Mouse (Mus musculus): ENCODE results near the gene Brms1. TPM values are rescaled to one million over a fixed set of nuclear protein-coding genes. Genes with fewer than 3 reads are reported as not detected.
"Not testable (repeated sequence)": the region's sequence is repeated elsewhere in the genome, so short reads cannot be mapped to it uniquely, and the experiment has no call there.

Gene Brms1
- 44.0 and 51.6 TPM in 2 replicates for polyA plus RNA-seq (2015; fragmentation: Nextera tagmentation; extraction: Ambion mirVana)

- no peaks in the 10 kb centered on the region for H3K9me3 ChIP-seq (replicated peaks)
- ATAC-seq (replicated peaks; ENCODE audit: low FRiP score): peak; percentile 64
- peak within 1 kb of the TSS; percentile 88 for H3K4me2 ChIP-seq
- no peaks in the 10 kb centered on the region for H3K27me3 ChIP-seq
- 7% methylated on average over 40 of the region's 40 CpGs for WGBS
- H3K27ac ChIP-seq: peak within 1 kb of the TSS; percentile 81
- peaks cover 34% of the 10 kb centered on the region for H3K4me1 ChIP-seq
- H3K4me3 ChIP-seq (replicated peaks): peak within 1 kb of the TSS; percentile 94
- H3K9ac ChIP-seq: peak within 1 kb of the TSS; percentile 78
- peaks cover 26% of the 10 kb centered on the region for H3K36me3 ChIP-seq
Measured at GRCm38 (mm10) chr19:5040862-5041523, at the start of gene Brms1. TSS of gene Brms1 (plus strand) at chr19:5041354.

GRCm38 (mm10) chr19:4992371-4992770 is 48.8 kb upstream of the Brms1 start:
- peaks cover 78% of the 10 kb centered on the region for H3K27me3 ChIP-seq
- no peaks in the 10 kb centered on the region for H3K36me3 ChIP-seq
- H3K4me1 ChIP-seq: peaks cover 3% of the 10 kb centered on the region
- H3K9me3 ChIP-seq (replicated peaks): no peaks in the 10 kb centered on the region
- no peak overlapping the region for H3K27ac ChIP-seq
- no peak overlapping the region for H3K4me3 ChIP-seq (replicated peaks)
- no peak overlapping the region for H3K4me2 ChIP-seq
- H3K9ac ChIP-seq: no peak overlapping the region
- WGBS: 14% methylated on average over 8 of the region's 8 CpGs
- no peak for ATAC-seq (replicated peaks; ENCODE audit: low FRiP score)

- H3K4me3 ChIP-seq (replicated peaks): no peak overlapping the region
- H3K27me3 ChIP-seq: peaks cover 78% of the 10 kb centered on the region
- no peaks in the 10 kb centered on the region for H3K9me3 ChIP-seq (replicated peaks)
- no peak overlapping the region for H3K9ac ChIP-seq
- 5% methylated on average over 9 of the region's 9 CpGs for WGBS
- peaks cover 3% of the 10 kb centered on the region for H3K4me1 ChIP-seq
- no peak overlapping the region for H3K27ac ChIP-seq
- ATAC-seq (replicated peaks; ENCODE audit: low FRiP score): no peak
- no peaks in the 10 kb centered on the region for H3K36me3 ChIP-seq
- H3K4me2 ChIP-seq: no peak overlapping the region
Measured at GRCm38 (mm10) chr19:4992904-4993303, 48.2 kb upstream of the Brms1 start.

- H3K4me1 ChIP-seq: peaks cover 3% of the 10 kb centered on the region
- no peak overlapping the region for H3K27ac ChIP-seq
- no peaks in the 10 kb centered on the region for H3K9me3 ChIP-seq (replicated peaks)
- H3K36me3 ChIP-seq: no peaks in the 10 kb centered on the region
- no peak overlapping the region for H3K4me3 ChIP-seq (replicated peaks)
- no peak overlapping the region for H3K4me2 ChIP-seq
- WGBS: 63% methylated on average over 5 of the region's 5 CpGs
- no peak for ATAC-seq (replicated peaks; ENCODE audit: low FRiP score)
- no peak overlapping the region for H3K9ac ChIP-seq
- peaks cover 87% of the 10 kb centered on the region for H3K27me3 ChIP-seq
Measured at GRCm38 (mm10) chr19:4994043-4994442, 47.1 kb upstream of the Brms1 start.

- ATAC-seq (replicated peaks; ENCODE audit: low FRiP score): no peak
- H3K27ac ChIP-seq: no peak overlapping the region
- H3K36me3 ChIP-seq: no peaks in the 10 kb centered on the region
- peaks cover 9% of the 10 kb centered on the region for H3K4me1 ChIP-seq
- WGBS: 72% methylated on average over 6 of the region's 6 CpGs
- H3K4me3 ChIP-seq (replicated peaks): no peak overlapping the region
- no peak overlapping the region for H3K9ac ChIP-seq
- H3K27me3 ChIP-seq: peaks cover 50% of the 10 kb centered on the region
- no peak overlapping the region for H3K4me2 ChIP-seq
- H3K9me3 ChIP-seq (replicated peaks): no peaks in the 10 kb centered on the region
Measured at GRCm38 (mm10) chr19:4999445-5000140, 41.6 kb upstream of the Brms1 start.

GRCm38 (mm10) chr19:5001666-5002406 is 39.3 kb upstream of the Brms1 start:
- peaks cover 32% of the 10 kb centered on the region for H3K27me3 ChIP-seq
- H3K4me3 ChIP-seq (replicated peaks): peak overlapping the region; percentile 31
- no peak overlapping the region for H3K27ac ChIP-seq
- ATAC-seq (replicated peaks; ENCODE audit: low FRiP score): peak; percentile 82
- under 1% methylated on average over 39 of the region's 39 CpGs for WGBS
- H3K9ac ChIP-seq: no peak overlapping the region
- H3K4me2 ChIP-seq: peak overlapping the region; percentile 56
- no peaks in the 10 kb centered on the region for H3K36me3 ChIP-seq
- H3K9me3 ChIP-seq (replicated peaks): no peaks in the 10 kb centered on the region
- peaks cover 9% of the 10 kb centered on the region for H3K4me1 ChIP-seq

- not testable (repeated sequence) for H3K4me3 ChIP-seq (replicated peaks); H3K4me2 ChIP-seq; H3K27ac ChIP-seq; H3K36me3 ChIP-seq; H3K9me3 ChIP-seq (replicated peaks); H3K9ac ChIP-seq; H3K4me1 ChIP-seq; ATAC-seq (replicated peaks; ENCODE audit: low FRiP score)
- H3K27me3 ChIP-seq: peaks cover 21% of the 10 kb centered on the region
- 61% methylated on average over 2 of the region's 2 CpGs for WGBS
Measured at GRCm38 (mm10) chr19:5003644-5004043, 37.5 kb upstream of the Brms1 start.

GRCm38 (mm10) chr19:5004925-5005324 is 36.2 kb upstream of the Brms1 start:
- WGBS: 63% methylated on average over 4 of the region's 4 CpGs

GRCm38 (mm10) chr19:5013138-5013537 is 28.0 kb upstream of the Brms1 start:
- Histone ChIP-seq H3K4me3 (replicated peaks) (no peak overlapping the region), H3K4me1 (peaks cover 13% of the 10 kb centered on the region), H3K27me3 (peaks cover 5% of the 10 kb centered on the region; the same call in 1 of the 2 replicates), H3K27ac (no peak overlapping the region), H3K9me3 (replicated peaks) (no peaks in the 10 kb centered on the region), H3K36me3 (no peaks in the 10 kb centered on the region), H3K9ac (no peak overlapping the region), H3K4me2 (no peak overlapping the region)
- 62% methylated on average over 8 of the region's 8 CpGs for WGBS
- no peak for ATAC-seq (replicated peaks; ENCODE audit: low FRiP score)

More at GRCm38 (mm10) chr19:5004925-5005324, 36.2 kb upstream of the Brms1 start:
- Histone ChIP-seq H3K4me3 (replicated peaks) (no peak overlapping the region), H3K4me2 (no peak overlapping the region), H3K9me3 (replicated peaks) (no peaks in the 10 kb centered on the region), H3K36me3 (no peaks in the 10 kb centered on the region), H3K27ac (no peak overlapping the region), H3K9ac (no peak overlapping the region), H3K4me1 (peaks cover 9% of the 10 kb centered on the region), H3K27me3 (peaks cover 12% of the 10 kb centered on the region)
- ATAC-seq (replicated peaks; ENCODE audit: low FRiP score): no peak

GRCm38 (mm10) chr19:5014961-5015398 is 26.2 kb upstream of the Brms1 start:
- ATAC-seq (replicated peaks; ENCODE audit: low FRiP score): no peak
- H3K9me3 ChIP-seq (replicated peaks): no peaks in the 10 kb centered on the region
- H3K9ac ChIP-seq: no peak overlapping the region
- H3K4me3 ChIP-seq (replicated peaks): no peak overlapping the region
- H3K27me3 ChIP-seq: peaks cover 5% of the 10 kb centered on the region; the same call in 1 of the 2 replicates
- no peaks in the 10 kb centered on the region for H3K36me3 ChIP-seq
- H3K4me1 ChIP-seq: peaks cover 13% of the 10 kb centered on the region
- H3K27ac ChIP-seq: no peak overlapping the region
- H3K4me2 ChIP-seq: no peak overlapping the region
- WGBS: 19% methylated on average over 8 of the region's 8 CpGs

- Histone ChIP-seq H3K4me2 (peak overlapping the region; percentile 35), H3K27ac (peak overlapping the region; percentile 74), H3K27me3 (peaks cover 5% of the 10 kb centered on the region; the same call in 1 of the 2 replicates), H3K4me1 (peaks cover 13% of the 10 kb centered on the region), H3K4me3 (replicated peaks) (no peak overlapping the region), H3K9me3 (replicated peaks) (no peaks in the 10 kb centered on the region), H3K9ac (no peak overlapping the region), H3K36me3 (no peaks in the 10 kb centered on the region)
- 27% methylated on average over 10 of the region's 10 CpGs for WGBS
- 0 out of 2 replicates have a peak, but pooled peaks have one; percentile 58 for ATAC-seq (replicated peaks; ENCODE audit: low FRiP score)
Measured at GRCm38 (mm10) chr19:5016221-5016742, 24.9 kb upstream of the Brms1 start.

Data from kidney, embryonic 15.5 days (tissue).